Mouse (Mus musculus) intestine, postnatal 0 days (tissue): ENCODE data around the gene Paqr4. TPM values are rescaled to one million over a fixed set of nuclear protein-coding genes. Genes with fewer than 3 reads are reported as not detected.
A peak's percentile ranks its signal among the peaks of the same experiment; 100 is the strongest.
"Not testable (repeated sequence)": the region's sequence is repeated elsewhere in the genome, so short reads cannot be mapped to it uniquely, and the experiment has no call there.

Source experiments
- ATAC-seq: fragments of 200-750 bp; cut with Nextera tagmentation; 2 replicates; pipeline ENCODE4 v1.8.0; 2017; ENCODE audit warnings: mild to moderate bottlenecking, moderate TSS enrichment, moderate library complexity
- H3K27ac ChIP-seq: fragments of 300-500 bp; sonication (generic); 2 replicates; pipeline ENCODE4 v1.5.1; 2014; ENCODE audit warnings: mild to moderate bottlenecking, low read depth, low read length, moderate library complexity
- H3K27me3 ChIP-seq: fragments of 300-500 bp; sonication (generic); replicated peaks from 2 replicates; pipeline ENCODE4 v1.6.1; 2014; ENCODE audit warnings: low read length, mixed read lengths; ENCODE audit not compliant: control insufficient read depth, insufficient read depth
- H3K36me3 ChIP-seq: fragments of 300-500 bp; sonication (generic); 2 replicates; pipeline ENCODE4 v1.6.1; 2014; ENCODE audit warnings: mild to moderate bottlenecking, moderate library complexity; ENCODE audit not compliant: control insufficient read depth, insufficient read depth
- H3K4me1 ChIP-seq: fragments of 300-500 bp; sonication (generic); replicated peaks from 2 replicates; pipeline ENCODE4 v1.6.1; 2014; ENCODE audit warnings: antibody characterized with exemption, low read length, mixed read lengths; ENCODE audit not compliant: control insufficient read depth, insufficient read depth
- H3K4me2 ChIP-seq: fragments of 300-500 bp; sonication (generic); replicated peaks from 2 replicates; pipeline ENCODE4 v1.6.1; 2014; ENCODE audit warnings: low read depth, mild to moderate bottlenecking, moderate library complexity
- H3K4me3 ChIP-seq: fragments of 300-500 bp; sonication (generic); 2 replicates; pipeline ENCODE4 v1.5.1; 2014; ENCODE audit warnings: low read depth, low read length
- H3K9ac ChIP-seq: fragments of 300-500 bp; sonication (generic); 2 replicates; pipeline ENCODE4 v1.6.1; 2014; ENCODE audit warnings: mild to moderate bottlenecking, low read depth, low read length
- H3K9me3 ChIP-seq: fragments of 300-500 bp; sonication (generic); 2 replicates; pipeline ENCODE4 v1.6.1; 2016; ENCODE audit warnings: mixed run types; ENCODE audit not compliant: control insufficient read depth
- CTCF ChIP-seq: sonication (generic); IDR thresholded peaks from 2 replicates; pipeline ENCODE4 v1.5.1; 2016; ENCODE audit warnings: low read depth, mild to moderate bottlenecking, control low read depth, antibody characterized with exemption, moderate library complexity
- WGBS: fragments of 180-500 bp; shearing (Covaris S2); extraction: QIAGEN DNeasy Blood & Tissue Kit; methylation state at CpG from one replicate; pipeline ENCODE4 v1.1.7; 2014; 5-methylcytosine and 5-hydroxymethylcytosine counted together
- polyA plus RNA-seq: library from polyadenylated mRNA; unstranded; fragments of >200 nt; fragmentation: Nextera tagmentation; extraction: Ambion mirVana; gene quantifications from 2 replicates; pipeline ENCODE4 v1.2.1, GENCODE M21; 2015

The Paqr4 gene
- polyA plus RNA-seq, 1 experiment from 2014 or later: 15.9 TPM

DNA sequence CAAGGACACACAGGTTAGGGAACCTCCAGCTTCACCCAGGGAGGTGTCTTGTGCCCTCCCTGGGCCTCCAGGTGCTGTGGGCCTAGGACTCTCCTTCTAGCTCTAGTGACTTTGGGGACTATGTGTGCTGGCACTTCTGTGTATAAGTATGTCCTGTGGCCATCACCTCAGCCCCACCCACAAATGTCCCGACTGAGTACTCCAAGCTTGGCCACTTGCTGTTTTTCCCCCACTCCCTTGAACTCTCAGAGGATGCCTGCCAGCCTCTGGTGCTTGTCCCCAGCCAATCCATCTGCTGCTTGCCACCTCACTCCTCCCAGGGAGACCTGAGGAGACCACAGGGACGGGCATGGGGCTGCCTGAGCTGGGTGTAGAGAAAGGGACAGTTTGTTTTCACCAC is 37.8 kb upstream of the Paqr4 start:
- no peak overlapping the region for H3K4me3 ChIP-seq
- H3K9ac ChIP-seq: no peak overlapping the region
- H3K27ac ChIP-seq: no peak overlapping the region
- 42% methylated on average over 2 of the region's 2 CpGs for WGBS
- H3K4me1 ChIP-seq: no peaks in the 10 kb centered on the region
- ATAC-seq: no peak
- H3K9me3 ChIP-seq: no peaks in the 10 kb centered on the region
- H3K27me3 ChIP-seq: no peaks in the 10 kb centered on the region
- no peaks in the 10 kb centered on the region for H3K36me3 ChIP-seq
- no peak overlapping the region for H3K4me2 ChIP-seq
- TF ChIP-seq CTCF: no peak

DNA sequence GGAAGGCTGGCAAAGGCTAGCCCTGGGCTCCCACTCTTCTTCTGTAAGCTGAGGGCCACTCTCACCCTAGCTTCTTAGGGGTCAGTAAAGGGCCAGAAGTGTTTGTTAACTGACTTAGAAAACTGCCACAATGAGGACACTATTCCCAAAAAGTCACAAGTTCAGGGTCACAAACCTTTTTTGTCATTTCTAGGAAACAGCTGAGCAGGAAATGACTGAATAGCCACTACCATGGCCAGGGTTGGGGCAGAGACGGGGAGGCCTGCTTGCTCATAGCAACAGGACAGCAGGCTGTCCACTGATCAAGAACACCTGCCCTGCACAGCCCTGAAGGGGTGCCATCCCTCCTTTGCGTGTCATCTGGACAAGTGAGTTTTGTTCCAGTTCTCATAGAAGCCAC is 36.5 kb upstream of the Paqr4 start:
- no peak overlapping the region for H3K9ac ChIP-seq
- H3K27ac ChIP-seq: no peak overlapping the region
- TF ChIP-seq CTCF: no peak
- H3K4me3 ChIP-seq: no peak overlapping the region
- 77% methylated on average over 2 of the region's 2 CpGs for WGBS
- H3K9me3 ChIP-seq: no peaks in the 10 kb centered on the region
- no peak overlapping the region for H3K4me2 ChIP-seq
- ATAC-seq: no peak
- no peaks in the 10 kb centered on the region for H3K36me3 ChIP-seq
- no peaks in the 10 kb centered on the region for H3K4me1 ChIP-seq
- H3K27me3 ChIP-seq: no peaks in the 10 kb centered on the region

DNA sequence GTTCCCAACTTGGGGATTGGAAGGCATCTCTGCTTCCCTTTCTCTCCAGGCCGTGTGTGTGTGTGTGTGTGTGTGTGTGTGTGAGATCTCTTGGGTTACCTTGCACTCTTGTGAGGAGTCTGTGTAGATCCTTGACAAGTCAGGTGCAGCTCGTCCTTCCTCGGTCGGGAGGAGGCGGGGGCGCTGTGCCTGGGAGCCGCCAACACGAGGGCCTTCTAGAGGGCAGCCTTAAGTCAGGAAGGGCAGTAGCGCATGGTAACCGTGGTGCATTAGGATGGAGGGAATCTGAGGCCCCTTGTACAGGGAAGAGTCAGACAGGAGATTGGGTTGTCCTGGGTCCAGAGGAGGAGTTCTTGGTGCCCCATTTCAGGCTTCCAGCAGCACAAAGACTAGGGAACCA is 35.5 kb upstream of the Paqr4 start:
- no peak overlapping the region for H3K4me3 ChIP-seq
- no peaks in the 10 kb centered on the region for H3K4me1 ChIP-seq
- no peaks in the 10 kb centered on the region for H3K36me3 ChIP-seq
- ATAC-seq: no peak
- no peak overlapping the region for H3K9ac ChIP-seq
- H3K27me3 ChIP-seq: no peaks in the 10 kb centered on the region
- H3K27ac ChIP-seq: no peak overlapping the region
- 84% methylated on average over 10 of the region's 10 CpGs for WGBS
- H3K9me3 ChIP-seq: no peaks in the 10 kb centered on the region
- no peak overlapping the region for H3K4me2 ChIP-seq
- no peak for TF ChIP-seq CTCF

DNA sequence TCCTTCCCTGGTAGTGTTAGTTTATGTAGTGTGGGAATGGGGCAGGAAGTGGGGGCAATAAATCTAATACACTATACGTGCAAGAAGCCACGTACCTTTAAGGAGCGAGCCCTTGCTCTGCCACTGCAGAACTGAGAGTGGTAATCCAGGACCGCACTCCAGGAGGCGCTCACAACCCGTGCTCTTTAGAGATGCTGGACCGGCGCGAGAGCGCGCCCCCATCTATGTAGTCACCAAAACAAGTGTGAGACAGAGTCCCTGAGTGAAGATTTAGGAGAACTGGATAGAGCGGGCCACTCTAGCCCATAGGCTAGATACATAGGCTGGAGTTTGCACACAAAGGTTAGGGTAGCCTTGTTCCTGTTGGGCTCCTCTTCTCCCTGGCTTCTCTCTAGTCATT is 33.4 kb upstream of the Paqr4 start:
- Histone ChIP-seq H3K4me2 (no peak overlapping the region; the same call in 1 of the 2 replicates), H3K9me3 (no peaks in the 10 kb centered on the region), H3K4me1 (no peaks in the 10 kb centered on the region), H3K27ac (no peak overlapping the region), H3K27me3 (no peaks in the 10 kb centered on the region), H3K9ac (no peak overlapping the region), H3K36me3 (no peaks in the 10 kb centered on the region), H3K4me3 (no peak overlapping the region)
- 4% methylated on average over 12 of the region's 12 CpGs for WGBS
- TF ChIP-seq CTCF: peak; percentile 92
- peak; percentile 40; the same call in 1 of the 2 replicates for ATAC-seq

DNA sequence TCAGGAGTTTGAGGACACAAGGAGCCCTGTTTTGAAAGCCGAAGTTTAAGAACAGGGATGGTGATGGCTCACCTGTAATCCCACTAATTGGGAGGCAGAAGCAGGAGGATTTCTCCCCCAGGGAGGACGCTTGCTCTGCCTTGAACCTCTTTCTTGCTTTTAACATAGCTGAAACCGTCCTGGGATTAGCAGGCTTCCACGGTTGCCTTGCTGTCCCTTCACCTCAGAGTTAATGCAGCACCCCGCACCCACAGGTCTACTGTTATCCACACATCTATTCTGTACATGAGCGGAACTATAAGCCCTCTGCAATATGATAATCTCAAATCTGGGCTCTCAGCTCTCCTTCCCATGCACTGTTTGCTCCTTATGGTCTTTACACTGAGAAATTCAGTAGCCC is 33.0 kb upstream of the Paqr4 start:
- no peak for TF ChIP-seq CTCF
- Histone ChIP-seq H3K9ac (no peak overlapping the region), H3K4me2 (no peak overlapping the region), H3K4me3 (no peak overlapping the region), H3K36me3 (no peaks in the 10 kb centered on the region), H3K9me3 (no peaks in the 10 kb centered on the region), H3K27me3 (no peaks in the 10 kb centered on the region), H3K4me1 (no peaks in the 10 kb centered on the region), H3K27ac (no peak overlapping the region)
- 73% methylated on average over 6 of the region's 6 CpGs for WGBS
- no peak for ATAC-seq

DNA sequence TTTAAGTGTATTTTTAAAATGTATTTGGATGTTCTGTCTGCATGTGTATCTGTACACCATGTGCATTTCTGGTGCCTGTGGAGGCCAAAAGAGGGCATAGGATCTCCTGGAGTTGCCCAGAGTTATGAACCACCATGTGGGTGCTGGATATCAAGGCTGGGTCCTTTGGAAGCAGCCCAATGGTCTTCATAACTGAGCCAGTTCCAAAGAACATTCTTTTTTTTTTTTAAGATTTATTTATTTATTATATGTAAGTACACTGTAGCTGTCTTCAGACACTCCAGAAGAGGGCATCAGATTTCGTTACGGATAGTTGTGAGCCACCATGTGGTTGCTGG is 31.5 kb upstream of the Paqr4 start:
- not testable (repeated sequence) for ATAC-seq, H3K27ac ChIP-seq, H3K4me3 ChIP-seq, H3K9ac ChIP-seq, H3K9me3 ChIP-seq, H3K27me3 ChIP-seq, H3K36me3 ChIP-seq, H3K4me1 ChIP-seq, H3K4me2 ChIP-seq
- WGBS: 42% methylated on average over 2 of the region's 2 CpGs
